Mouse (Mus musculus) spleen, postnatal 10 days (tissue): ENCODE measurements around the gene Pfdn4.

ENCODE experiments used
- DNase-seq, 2 experiments: peaks; one replicate each; pipeline ENCODE4 v3.0.0; 2021 to 2022; ENCODE audit warnings: low spot score in 2 of 2

Pfdn4 gene

DNA sequence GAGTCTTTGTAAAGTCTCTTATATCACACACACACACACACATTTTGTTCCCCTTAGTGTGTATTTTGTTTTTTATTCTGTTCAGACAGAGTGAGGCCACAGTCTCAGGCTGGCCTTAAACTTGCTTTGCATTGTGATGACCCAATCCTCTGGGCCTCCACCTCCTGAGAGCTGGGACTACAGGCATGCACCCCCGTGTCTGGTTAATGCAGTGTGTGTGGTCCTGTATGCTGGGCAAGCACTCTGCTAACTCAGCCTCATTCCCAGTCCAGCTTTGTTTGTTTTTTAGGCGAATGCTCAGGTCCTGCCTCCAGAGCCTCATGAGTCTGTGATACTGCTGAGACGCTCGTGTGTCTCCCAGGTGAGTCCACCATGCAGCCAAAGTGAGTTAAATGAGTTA is 51.8 kb downstream of the Pfdn4 start:
- no peak for DNase-seq

DNA sequence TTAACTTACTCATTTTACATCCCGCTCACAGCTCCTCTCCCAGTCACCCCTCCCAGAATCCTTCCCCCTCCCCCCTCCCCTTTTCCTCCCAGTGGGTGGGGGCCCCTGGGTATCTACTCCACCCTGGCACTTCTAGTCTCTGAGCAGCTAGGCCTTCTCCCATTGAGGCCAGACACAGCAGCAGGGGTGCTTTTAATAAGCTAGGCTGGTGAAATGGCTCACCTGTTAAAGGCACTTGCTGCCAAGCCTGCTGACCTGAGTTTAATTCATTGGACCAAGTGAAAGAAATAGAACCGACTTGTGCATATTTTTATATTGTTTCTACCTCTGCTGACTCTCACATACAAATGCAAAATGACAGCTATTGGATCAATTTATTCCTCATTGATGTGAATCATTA is 52.9 kb downstream of the Pfdn4 start:
- DNase-seq, result no peak

DNA sequence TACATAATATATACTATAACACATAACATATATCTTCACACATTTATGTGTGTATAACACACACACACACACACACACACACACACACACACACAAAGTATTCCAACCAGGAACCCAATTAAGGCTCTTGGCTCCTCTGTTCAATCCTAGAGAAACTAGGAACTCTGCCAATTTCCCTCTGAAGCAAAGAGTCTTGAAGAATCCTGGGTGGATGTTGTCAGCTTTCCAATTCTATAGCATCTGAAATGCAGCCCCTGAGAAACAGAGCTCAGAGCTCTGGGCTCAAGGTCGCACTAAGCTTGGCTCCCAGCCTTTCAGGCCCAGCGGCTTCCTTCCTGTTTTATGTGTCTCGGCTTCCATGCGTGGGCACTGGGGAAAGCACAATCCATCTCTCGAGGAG is 54.0 kb downstream of the Pfdn4 start:
- DNase-seq, result no peak

DNA sequence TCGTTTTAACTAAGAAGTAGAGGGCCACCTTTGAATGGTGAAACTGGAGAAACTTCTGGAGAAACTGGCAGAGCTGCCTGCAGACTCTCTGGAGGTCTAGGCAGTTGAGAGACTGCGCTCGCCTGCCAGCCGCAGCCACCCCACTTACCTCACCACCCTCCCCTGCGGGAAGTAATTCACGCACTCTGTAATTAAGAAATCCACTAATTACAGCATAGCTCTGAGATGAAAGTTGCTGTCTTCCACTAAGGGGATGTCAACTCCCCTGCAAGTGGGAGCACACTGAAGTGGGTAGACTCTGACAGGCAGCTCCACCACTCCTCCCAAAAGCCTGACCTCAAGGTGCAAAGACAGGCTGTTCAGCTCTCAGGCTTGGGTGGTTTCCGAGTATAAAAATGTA is 55.9 kb downstream of the Pfdn4 start:
- DNase-seq, result no peak

DNA sequence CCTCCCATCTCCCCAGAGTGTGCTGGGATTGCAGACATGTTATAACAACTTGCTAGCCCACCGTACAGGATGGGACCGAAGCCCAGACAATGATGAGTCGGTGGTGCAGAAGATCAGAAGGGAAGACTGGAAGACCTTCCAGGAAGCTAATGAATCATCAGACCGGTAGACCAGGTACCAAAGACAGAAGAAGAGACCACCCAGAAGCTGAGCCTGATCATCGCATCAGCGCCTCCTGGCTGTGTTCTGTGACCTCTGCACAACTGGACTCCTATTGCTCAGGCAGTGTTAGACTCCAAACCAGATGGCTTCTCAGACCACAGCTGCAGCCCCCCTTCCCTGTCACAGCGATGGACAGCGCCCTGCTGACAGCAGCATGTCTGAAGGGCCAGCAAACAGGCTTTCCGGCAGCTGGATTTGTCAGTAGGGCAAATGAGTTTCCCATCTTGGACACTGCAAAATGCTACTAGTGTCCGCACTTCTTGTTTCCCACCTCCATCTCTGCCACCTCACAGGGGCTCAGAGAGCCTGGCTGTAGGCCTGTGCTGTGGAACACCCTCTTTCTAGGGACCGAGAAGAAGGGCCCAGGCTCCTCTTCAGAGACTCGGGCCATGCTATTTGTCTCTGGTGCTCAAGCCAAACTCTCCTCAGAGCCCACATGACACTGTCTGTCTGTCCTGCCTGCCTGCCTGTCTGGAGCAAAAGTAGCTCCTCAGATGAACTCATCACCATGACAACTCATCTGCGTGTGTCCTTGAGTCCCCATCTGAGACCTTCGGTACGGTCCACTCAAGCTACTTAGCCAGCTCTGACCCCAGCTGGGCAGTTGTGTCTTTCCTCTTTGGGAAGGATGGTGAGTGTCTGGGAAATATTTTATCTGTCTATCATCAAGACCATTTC is 68.0 kb downstream of the Pfdn4 start:
- no peak for DNase-seq

DNA sequence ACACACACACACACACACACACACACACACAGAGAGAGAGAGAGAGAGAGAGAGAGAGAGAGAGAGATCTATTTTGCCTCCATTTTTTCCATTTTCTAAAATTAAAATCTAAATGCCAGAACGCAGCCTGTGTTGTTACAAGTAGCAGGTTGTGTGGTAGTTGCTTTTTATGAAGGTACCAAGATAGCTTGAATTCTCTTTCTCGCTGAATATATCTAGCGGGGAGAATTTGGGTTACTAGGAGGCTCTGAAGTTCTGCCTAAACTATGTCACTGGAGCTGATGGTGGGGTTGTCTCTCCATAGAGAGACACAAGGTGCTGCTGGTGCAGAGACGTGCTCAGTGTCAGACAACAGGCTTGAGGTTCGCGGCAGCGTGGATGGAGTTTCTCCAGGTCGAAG is 68.8 kb downstream of the Pfdn4 start:
- no peak for DNase-seq
